Mouse (Mus musculus) C2C12 (cell line): ENCODE measurements around the gene Blnk.

Experiments
- CTCF ChIP-seq: IDR thresholded peaks from one replicate; pipeline ENCODE4 v1.5.1; 2011; ENCODE audit not compliant: control insufficient read depth, insufficient read depth, insufficient read length
- FOSL1 ChIP-seq: IDR thresholded peaks from one replicate; pipeline ENCODE4 v1.8.0; 2011; ENCODE audit warnings: mild to moderate bottlenecking, low read length; ENCODE audit not compliant: poor library complexity, insufficient read depth, severe bottlenecking
- MAX ChIP-seq: IDR thresholded peaks from one replicate; pipeline ENCODE4 v1.6.1; 2011; ENCODE audit warnings: mild to moderate bottlenecking, control low read depth
- MYOD1 ChIP-seq: IDR thresholded peaks from one replicate; pipeline ENCODE4 v1.6.1; 2011; ENCODE audit warnings: low read depth; ENCODE audit not compliant: control insufficient read depth, insufficient read length
- MYOG ChIP-seq: IDR thresholded peaks from one replicate; pipeline ENCODE4 v1.6.1; 2011; ENCODE audit not compliant: control insufficient read depth, insufficient read length; ENCODE audit errors: extremely low read depth
- USF1 ChIP-seq: IDR thresholded peaks from one replicate; pipeline ENCODE4 v1.6.1; 2011; ENCODE audit warnings: low read depth, mild to moderate bottlenecking, control low read depth, moderate library complexity

DNA sequence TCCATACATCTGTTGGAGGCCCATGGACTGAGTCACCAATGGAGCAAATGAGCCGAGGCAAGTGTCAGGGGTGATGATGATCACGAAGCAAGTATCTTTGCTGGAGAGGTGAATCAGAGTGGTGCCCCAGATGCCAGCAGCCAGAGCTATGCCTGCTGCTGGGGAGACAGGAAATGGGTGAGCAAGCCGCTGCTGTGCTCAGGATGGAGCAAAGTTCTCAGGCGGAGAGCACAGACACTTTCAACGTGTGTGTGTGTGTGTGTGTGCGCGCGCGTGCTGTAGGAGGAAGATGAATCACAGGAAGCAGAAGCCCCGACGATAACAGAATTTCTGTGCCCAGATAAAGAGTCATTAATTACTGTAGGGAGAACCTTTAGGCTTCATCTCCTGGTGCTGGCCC, 36.7 kb upstream of the Blnk start:
- TF ChIP-seq CTCF (no peak), USF1 (no peak), FOSL1 (no peak), MAX (peak; percentile 68), MYOD1 (peak; percentile 16), MYOG (no peak)
